Mouse (Mus musculus) spleen, adult 18-20 months (tissue): ENCODE data around the gene Rfc4.

Experiments used
- DNase-seq, 2 experiments: peaks; one replicate each; pipeline ENCODE4 v3.0.0; 2022; ENCODE audit warnings: mixed read lengths in 2 of 2

The Rfc4 gene

DNA sequence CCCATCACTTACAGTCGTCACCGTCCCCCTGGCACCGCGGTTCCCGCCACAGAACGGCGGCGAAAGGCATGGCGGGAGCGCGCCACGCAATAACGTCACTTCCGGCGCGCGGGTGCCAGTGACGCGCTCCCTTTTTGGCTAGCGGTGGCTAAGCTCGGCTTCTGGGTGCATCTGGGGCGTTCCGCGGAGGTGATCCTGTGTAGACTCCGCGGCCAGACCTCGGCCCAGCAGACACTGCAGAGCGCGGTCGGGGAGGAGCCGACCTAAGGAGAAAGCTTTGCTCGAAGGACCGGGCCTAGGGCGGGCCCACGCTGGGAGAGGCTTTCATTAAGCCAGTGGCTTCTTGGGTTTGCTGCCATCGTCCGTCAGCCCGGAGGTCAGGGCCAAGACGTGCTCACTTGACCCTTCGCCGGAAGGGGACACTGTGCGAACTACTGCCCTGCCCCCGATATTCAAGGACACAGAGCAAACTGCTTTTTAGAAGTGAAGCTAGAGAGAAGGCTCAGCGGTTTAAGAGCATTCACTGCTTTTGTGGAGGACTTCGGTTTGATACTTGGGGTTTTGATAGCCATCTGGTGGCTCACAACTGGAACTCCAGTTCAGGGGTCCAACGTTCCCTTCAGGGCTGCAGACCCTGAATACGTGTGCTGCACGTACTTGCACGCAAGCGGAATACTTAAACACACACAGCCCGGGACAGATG lies at the start of gene Rfc4:
Rfc4 (minus strand) TSS at position 65 of the 703 bp plus-strand sequence.
- peak; percentile 81 to 91 for DNase-seq

DNA sequence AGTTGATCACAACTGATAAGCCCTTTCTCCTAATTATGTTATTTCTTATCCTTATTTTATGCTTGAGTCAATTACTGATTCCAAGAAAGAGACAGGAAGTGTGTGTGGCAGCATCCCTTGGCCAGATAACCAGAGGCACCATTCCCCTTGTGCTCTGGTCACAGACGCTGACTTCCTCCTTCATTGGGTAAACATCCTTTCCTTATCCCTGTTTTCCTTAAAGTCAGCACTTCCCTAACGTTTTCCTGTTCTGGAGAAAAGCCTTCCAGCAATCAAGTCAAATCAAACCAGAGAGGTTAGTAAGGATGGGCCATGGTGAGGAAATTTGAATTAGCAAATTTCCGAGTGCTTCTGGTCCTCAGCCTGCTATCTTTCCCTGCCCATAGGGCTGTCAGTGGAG lies 48.4 kb upstream of the Rfc4 start:
- no peak for DNase-seq

DNA sequence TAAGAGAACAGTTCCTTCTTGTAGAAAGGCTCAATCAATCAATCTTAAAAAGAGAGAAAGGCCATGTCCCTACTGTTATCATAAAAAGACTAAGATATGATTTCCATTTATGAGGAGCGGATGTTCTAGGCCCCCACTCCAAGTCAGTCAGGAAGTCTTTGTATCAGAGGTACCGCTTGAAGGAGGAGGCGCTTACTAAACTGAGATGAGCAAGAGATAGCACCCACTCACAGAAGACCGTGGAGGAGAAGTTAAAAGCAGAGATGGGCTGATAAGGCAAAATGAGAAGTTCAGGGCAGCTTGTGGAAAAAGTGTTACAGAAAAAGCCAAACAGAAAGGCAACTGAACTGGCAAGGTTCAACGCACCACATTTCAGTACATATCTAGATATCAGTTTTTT lies 47.3 kb upstream of the Rfc4 start:
- DNase-seq: no peak

DNA sequence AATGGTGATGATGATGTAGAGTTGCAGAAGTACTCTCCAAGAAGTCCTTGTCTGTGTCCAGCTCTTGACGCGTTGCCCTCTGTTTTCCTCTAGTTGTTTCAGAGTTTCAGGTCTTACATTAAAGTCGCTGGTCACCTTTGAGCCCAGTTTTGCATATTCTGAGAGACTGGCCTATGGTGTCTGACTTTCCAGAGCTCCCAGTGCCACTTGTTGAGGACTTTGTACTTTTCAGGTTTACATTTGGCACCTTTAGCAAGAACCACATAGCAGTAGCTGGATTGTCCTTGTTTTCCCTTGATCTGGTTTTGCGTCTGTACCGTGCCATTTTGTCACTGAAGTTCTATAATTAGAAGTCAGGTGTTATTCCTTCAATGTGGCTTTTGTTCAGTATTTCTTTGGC lies 46.4 kb upstream of the Rfc4 start:
- DNase-seq: no peak

GRCm38 (mm10) chr16:23170813-23171212 lies 43.3 kb upstream of the Rfc4 start:
- no peak for DNase-seq

GRCm38 (mm10) chr16:23167079-23167478 lies 39.5 kb upstream of the Rfc4 start:
- DNase-seq: no peak

DNA sequence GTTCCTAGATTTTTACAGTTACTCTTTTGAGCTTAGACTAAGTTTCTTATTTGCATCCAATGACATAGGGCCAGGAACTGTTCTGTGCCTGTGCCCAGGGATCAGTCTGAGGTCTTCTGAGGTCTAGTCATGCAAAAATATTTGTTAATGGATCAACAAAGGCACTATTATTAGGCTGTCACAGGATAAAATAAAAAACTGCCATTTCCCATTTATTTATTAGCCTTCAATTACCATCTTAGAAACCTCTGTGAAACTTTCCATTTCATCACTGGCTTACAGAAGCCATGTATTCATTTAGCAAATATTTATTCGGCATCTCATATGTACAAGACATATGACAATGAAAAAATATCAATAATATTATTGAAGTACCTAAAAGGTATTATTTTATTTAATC lies 39.1 kb upstream of the Rfc4 start:
- no peak for DNase-seq

- DNase-seq: peak in 1 of 2 experiments; percentile 33
Observed at GRCm38 (mm10) chr16:23165441-23165840, 37.9 kb upstream of the Rfc4 start.

DNA sequence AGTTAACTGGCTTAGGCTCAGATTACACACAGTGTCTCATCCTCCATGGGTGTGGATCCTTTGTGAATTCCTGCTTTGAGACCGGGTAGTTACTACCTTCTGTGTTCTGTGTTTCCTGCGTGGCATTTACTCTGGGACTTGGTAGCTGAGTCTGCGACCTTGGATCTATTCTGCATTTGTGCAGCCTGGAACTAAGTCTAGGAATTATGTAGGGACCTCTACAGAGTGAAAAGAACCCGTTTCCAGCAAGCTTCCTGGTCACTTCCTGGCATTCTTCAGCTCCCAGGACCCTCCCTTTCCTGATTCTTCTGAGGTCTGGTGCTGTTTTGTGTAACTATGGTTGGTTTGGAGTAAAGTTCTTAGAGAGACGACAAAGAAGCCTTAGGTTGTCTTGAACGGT lies 36.9 kb upstream of the Rfc4 start:
- DNase-seq: no peak

- no peak for DNase-seq
Observed at GRCm38 (mm10) chr16:23162116-23162515, 34.6 kb upstream of the Rfc4 start.

- DNase-seq: no peak
Observed at GRCm38 (mm10) chr16:23159749-23160148, 32.2 kb upstream of the Rfc4 start.

DNA sequence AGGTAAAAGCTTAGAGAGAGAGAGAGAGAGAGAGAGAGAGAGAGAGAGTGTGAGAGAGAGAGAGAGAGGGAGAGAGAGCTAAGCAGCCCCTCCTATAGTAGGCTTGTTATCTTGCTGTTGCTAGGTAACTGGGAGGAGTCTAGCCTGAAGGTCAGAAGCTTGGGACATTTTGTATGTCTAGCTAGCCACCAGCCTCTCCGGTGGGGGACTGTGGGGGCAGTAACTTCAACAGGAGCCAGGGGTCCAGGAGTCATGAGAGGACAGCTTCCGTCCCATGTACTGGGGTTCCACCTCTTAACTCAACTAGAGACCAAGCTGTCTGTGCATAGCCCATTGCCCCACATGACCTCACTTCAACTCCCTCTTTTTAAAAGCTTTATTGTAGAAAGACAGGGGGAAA lies 31.4 kb upstream of the Rfc4 start:
- no peak for DNase-seq

DNA sequence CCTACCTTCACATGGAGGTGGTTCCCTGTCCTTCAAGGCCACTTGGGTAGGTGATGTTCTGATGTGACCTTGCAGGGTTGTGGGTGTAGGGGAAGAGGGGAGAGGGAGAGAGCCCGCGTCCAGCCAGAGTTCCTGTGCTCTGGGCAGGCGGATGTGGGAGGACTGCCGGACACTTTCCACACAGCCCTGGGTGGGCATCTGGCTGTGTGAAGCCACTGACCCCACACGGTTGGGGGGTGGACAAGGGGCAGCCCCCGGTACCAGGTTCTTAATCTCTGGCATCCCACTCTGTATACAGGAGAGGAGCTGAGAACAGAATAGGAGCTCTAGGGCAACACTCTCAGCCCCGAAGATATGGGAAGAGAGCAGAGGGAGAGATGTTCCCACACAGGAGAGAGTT lies 30.8 kb upstream of the Rfc4 start:
- DNase-seq: no peak

DNA sequence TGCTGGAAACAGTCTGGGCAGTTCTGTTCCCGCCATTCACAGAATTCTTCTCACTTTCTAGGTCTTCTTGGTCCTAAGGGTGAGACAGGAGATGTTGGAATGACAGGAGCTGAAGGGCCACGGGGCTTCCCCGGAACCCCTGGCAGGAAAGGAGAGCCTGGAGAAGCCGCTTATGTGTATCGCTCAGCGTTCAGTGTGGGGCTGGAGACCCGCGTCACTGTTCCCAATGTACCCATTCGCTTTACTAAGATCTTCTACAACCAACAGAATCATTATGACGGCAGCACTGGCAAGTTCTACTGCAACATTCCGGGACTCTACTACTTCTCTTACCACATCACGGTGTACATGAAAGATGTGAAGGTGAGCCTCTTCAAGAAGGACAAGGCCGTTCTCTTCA lies 29.5 kb upstream of the Rfc4 start:
- DNase-seq: no peak

DNA sequence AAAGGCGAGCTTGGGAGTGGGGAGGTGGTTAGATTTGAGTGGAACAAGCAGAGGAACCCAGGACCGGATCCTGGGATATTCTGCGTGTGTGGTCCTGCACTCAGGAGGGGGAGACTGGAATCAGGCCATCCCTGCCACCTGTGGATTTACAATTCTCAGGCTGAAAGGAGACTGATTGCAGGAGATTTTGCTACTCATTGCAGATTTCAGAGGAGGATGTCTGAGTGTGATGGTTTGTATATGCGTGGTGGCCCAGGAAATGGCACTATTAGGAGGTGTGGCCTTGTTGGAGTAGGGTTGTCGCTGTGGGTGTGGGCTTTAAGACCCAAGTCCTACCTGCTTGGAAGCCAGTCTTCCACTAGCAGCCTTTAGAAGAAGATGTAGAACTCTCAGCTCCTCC lies 26.7 kb upstream of the Rfc4 start:
- DNase-seq: no peak

DNA sequence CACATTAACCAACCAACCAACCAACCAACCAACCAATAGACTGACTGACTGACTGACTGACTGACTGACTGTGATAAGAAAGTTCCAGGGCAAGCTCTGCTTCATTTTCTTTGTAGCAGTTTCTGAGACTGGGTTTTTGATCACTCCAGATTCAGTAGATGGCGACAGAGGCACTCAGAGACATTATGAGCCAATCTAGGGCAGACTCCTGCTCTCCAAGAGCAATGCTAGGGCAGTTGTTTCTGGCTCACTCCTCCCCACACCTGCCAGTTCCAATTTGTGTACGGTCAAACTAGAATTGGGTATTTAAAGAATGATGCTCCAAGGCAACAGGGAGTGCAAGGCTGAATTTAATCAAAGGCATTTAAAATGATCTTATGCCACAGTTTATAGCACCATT lies 23.9 kb upstream of the Rfc4 start:
- DNase-seq: peak in 1 of 2 experiments; percentile 16

DNA sequence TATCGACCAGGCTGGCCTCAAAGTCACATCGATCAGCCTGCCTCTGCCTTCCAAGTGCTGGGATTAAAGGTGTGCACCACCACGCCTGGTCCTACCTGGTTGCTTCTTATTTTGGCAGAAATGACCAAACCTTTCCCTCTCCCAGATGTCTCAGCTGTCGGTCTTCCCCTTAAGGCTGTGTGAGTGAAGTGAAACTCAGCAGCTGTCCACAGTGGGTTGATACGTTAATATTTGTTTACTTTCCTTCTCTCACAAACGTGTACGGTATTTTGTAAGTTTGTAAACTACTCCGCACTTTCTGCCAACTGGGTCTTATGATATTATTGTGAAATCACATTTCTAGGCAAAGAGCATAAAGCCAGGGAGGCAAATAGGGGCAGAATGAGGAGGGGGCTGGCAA lies 21.9 kb upstream of the Rfc4 start:
- DNase-seq: no peak

GRCm38 (mm10) chr16:23148936-23149335 lies 21.4 kb upstream of the Rfc4 start:
- no peak for DNase-seq

- DNase-seq: no peak
Observed at GRCm38 (mm10) chr16:23146280-23146679, 18.7 kb upstream of the Rfc4 start, which contains the start of gene Adipoq. Gene Adipoq, plus strand, starts transcription at chr16:23146536.

DNA sequence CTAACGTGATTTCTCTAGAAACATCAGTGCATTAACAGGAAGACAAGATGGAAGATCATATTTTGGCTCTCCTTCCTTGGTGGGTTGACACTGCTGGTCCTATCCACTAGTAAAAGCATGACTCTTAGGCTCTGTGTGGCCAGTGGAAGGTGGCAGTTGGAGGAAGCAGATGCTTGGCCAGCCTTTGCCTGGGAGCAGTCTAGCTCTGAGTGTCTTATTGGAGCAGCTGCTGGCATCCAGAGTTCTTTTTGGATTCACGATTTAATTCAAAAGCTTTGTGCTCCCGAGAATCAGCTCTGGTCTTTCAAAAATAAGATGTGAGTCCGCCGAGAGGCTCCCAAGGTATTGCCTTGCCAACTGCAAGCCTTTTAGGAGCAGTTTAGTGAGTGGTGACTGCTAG lies 17.7 kb upstream of the Rfc4 start:
- no peak for DNase-seq

DNA sequence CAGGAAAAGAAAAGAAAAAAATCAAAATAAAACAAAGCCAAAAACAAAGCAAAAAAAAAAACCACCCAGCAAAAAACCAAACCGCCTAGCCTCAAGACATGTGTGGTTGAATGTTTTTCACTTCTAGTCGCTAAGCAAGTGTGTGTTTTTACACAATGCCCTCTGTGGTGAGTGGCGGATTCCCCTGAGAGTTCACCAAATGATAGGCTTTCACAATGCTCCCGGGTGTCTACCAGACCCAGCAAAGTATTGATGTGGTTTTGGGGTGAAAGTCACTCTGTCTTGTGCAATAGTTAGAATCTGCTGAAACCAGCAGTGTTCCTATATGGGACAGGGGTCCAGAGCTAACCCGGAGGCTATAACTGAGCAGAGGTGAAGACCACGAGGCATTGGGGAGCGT lies 16.8 kb upstream of the Rfc4 start:
- peak in 1 of 2 experiments; percentile 19 for DNase-seq

DNA sequence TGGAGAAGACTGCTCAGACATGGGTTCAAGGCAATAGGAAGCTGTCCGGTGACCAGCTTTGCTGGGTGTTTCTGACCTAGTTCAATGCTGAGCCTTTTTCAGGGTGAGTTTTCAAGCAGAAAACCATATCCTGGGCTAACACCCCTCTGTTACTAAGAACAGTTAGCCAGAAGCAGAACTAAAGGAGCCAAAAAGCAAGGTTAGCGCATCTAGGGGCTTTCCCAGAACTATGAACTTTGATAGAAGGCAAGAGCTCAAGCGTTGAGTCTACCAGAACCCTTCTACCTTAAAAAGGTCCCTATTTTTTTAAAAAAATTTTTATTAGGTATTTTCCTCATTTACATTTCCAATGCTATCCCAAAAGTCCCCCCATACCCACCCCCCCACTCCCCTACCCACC lies 13.4 kb upstream of the Rfc4 start:
- peak in 1 of 2 experiments; percentile 21 for DNase-seq

- DNase-seq: no peak
Observed at GRCm38 (mm10) chr16:23136406-23136970, 9.0 kb upstream of the Rfc4 start.

- no peak for DNase-seq
Observed at GRCm38 (mm10) chr16:23135421-23136149, 8.0 kb upstream of the Rfc4 start.
